Mouse (Mus musculus): Measurements from ENCODE around the gene Abcc8. TPM values are rescaled to one million over a fixed set of nuclear protein-coding genes. Genes with fewer than 3 reads are reported as not detected.

Gene Abcc8
- polyA plus RNA-seq, 1 experiment from 2014 or later, result 7.0 TPM

- no peaks in the 10 kb centered on the region for H3K36me3 ChIP-seq (ENCODE audit: control insufficient read depth, insufficient read depth, low read length)
- H3K27me3 ChIP-seq (ENCODE audit: control insufficient read depth, insufficient read depth, low read length), result no peaks in the 10 kb centered on the region
Observed at GRCm38 (mm10) chr7:46113435-46113834, 66.4 kb downstream of the Abcc8 start.

DNA sequence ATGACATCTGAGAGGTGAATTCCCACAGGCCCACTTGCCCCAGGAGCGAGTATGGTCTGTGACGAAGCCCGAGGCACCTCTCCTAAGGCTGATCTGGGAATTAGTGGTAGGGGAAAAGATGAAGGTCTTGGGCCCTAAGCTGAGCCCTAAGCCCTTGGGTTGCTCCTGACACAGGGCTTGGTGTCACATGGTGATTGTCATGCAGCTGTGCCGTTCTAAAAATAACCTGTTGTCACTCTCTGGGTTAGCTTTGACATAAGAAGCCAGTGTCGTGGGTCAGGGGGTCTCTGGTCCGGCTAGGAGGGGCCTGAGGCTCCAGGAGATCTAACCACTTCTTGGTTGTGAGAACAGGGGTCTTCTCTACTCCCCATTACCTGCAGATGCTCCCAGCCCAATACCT is 67.9 kb downstream of the Abcc8 start:
- no peak overlapping the region for H3K9ac ChIP-seq (replicated peaks; ENCODE audit: low read depth, low read length)
- no peak overlapping the region for H3K27ac ChIP-seq (ENCODE audit: low read length)
- H3K27me3 ChIP-seq (ENCODE audit: control insufficient read depth, insufficient read depth, low read length), result no peaks in the 10 kb centered on the region
- 71% methylated on average over 6 of the region's 6 CpGs for WGBS
- H3K4me1 ChIP-seq (ENCODE audit: control insufficient read depth, insufficient read depth, low read length), result 0 out of 2 replicates have a peak, but pooled peaks cover 7% of the 10 kb centered on the region
- H3K4me2 ChIP-seq (replicated peaks; ENCODE audit: low read depth, low read length), result no peak overlapping the region
- H3K4me3 ChIP-seq (ENCODE audit: low read depth, low read length), result no peak overlapping the region
- ATAC-seq (ENCODE audit: insufficient number of reproducible peaks, insufficient read depth, low FRiP score, low read depth), result no peak
- no peaks in the 10 kb centered on the region for H3K36me3 ChIP-seq (ENCODE audit: control insufficient read depth, insufficient read depth, low read length)
- H3K9me3 ChIP-seq (ENCODE audit: control insufficient read depth, low read depth, low read length), result no peaks in the 10 kb centered on the region

More at GRCm38 (mm10) chr7:46113435-46113834, 66.4 kb downstream of the Abcc8 start:
- Histone ChIP-seq H3K9ac (replicated peaks; ENCODE audit: low read depth, low read length) (no peak overlapping the region), H3K9me3 (ENCODE audit: control insufficient read depth, low read depth, low read length) (no peaks in the 10 kb centered on the region), H3K27ac (ENCODE audit: low read length) (no peak overlapping the region), H3K4me3 (ENCODE audit: low read depth, low read length) (no peak overlapping the region), H3K4me1 (ENCODE audit: control insufficient read depth, insufficient read depth, low read length) (0 out of 2 replicates have a peak, but pooled peaks cover 7% of the 10 kb centered on the region), H3K4me2 (replicated peaks; ENCODE audit: low read depth, low read length) (no peak overlapping the region)
- 50% methylated on average over 3 of the region's 3 CpGs for WGBS
- ATAC-seq (ENCODE audit: insufficient number of reproducible peaks, insufficient read depth, low FRiP score, low read depth), result no peak

- H3K4me2 ChIP-seq (replicated peaks; ENCODE audit: low read depth, low read length), result no peak overlapping the region
- H3K9me3 ChIP-seq (ENCODE audit: control insufficient read depth, low read depth, low read length), result no peaks in the 10 kb centered on the region
- 0 out of 2 replicates have a peak, but pooled peaks cover 6% of the 10 kb centered on the region for H3K4me1 ChIP-seq (ENCODE audit: control insufficient read depth, insufficient read depth, low read length)
- no peaks in the 10 kb centered on the region for H3K27me3 ChIP-seq (ENCODE audit: control insufficient read depth, insufficient read depth, low read length)
- WGBS, result 66% methylated on average over 15 of the region's 15 CpGs
- H3K27ac ChIP-seq (ENCODE audit: low read length), result no peak overlapping the region
- H3K4me3 ChIP-seq (ENCODE audit: low read depth, low read length), result no peak overlapping the region
- H3K9ac ChIP-seq (replicated peaks; ENCODE audit: low read depth, low read length), result no peak overlapping the region
- H3K36me3 ChIP-seq (ENCODE audit: control insufficient read depth, insufficient read depth, low read length), result no peaks in the 10 kb centered on the region
- ATAC-seq (ENCODE audit: insufficient number of reproducible peaks, insufficient read depth, low FRiP score, low read depth), result no peak
Observed at GRCm38 (mm10) chr7:46111212-46111817, 68.5 kb downstream of the Abcc8 start.

DNA sequence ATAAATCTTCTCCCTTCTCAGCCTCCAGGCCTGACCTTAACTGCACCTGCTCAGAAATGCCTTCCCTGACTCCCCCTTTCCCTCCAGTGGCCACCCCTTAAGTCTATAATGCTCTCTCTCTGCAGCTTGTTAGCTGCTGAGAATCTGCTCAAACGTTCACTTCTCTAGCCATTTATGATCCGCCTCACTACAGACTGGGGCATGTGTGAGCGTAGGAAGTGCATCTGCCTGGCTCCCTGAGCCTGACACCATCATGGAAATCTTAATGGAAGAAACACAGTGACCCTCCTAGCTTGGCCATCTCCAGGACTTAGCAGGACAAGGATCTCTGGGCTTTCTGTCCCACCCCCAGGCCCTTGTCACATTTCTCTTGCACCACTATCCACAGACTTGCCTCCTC is 69.8 kb downstream of the Abcc8 start:
- WGBS, result 70% methylated on average over 3 of the region's 3 CpGs
- Histone ChIP-seq H3K27me3 (ENCODE audit: control insufficient read depth, insufficient read depth, low read length) (no peaks in the 10 kb centered on the region), H3K4me3 (ENCODE audit: low read depth, low read length) (no peak overlapping the region), H3K9ac (replicated peaks; ENCODE audit: low read depth, low read length) (no peak overlapping the region), H3K36me3 (ENCODE audit: control insufficient read depth, insufficient read depth, low read length) (no peaks in the 10 kb centered on the region), H3K27ac (ENCODE audit: low read length) (no peak overlapping the region), H3K4me2 (replicated peaks; ENCODE audit: low read depth, low read length) (no peak overlapping the region), H3K4me1 (ENCODE audit: control insufficient read depth, insufficient read depth, low read length) (no peaks in the 10 kb centered on the region), H3K9me3 (ENCODE audit: control insufficient read depth, low read depth, low read length) (no peaks in the 10 kb centered on the region)
- no peak for ATAC-seq (ENCODE audit: insufficient number of reproducible peaks, insufficient read depth, low FRiP score, low read depth)

- WGBS, result 89% methylated on average over 7 of the region's 7 CpGs
- no peaks in the 10 kb centered on the region for H3K4me1 ChIP-seq (ENCODE audit: control insufficient read depth, insufficient read depth, low read length)
- no peak for ATAC-seq (ENCODE audit: insufficient number of reproducible peaks, insufficient read depth, low FRiP score, low read depth)
- no peak overlapping the region for H3K4me2 ChIP-seq (replicated peaks; ENCODE audit: low read depth, low read length)
- H3K9me3 ChIP-seq (ENCODE audit: control insufficient read depth, low read depth, low read length), result no peaks in the 10 kb centered on the region
- no peak overlapping the region for H3K9ac ChIP-seq (replicated peaks; ENCODE audit: low read depth, low read length)
- H3K27ac ChIP-seq (ENCODE audit: low read length), result no peak overlapping the region
- no peak overlapping the region for H3K4me3 ChIP-seq (ENCODE audit: low read depth, low read length)
- no peaks in the 10 kb centered on the region for H3K36me3 ChIP-seq (ENCODE audit: control insufficient read depth, insufficient read depth, low read length)
- no peaks in the 10 kb centered on the region for H3K27me3 ChIP-seq (ENCODE audit: control insufficient read depth, insufficient read depth, low read length)
Observed at GRCm38 (mm10) chr7:46105484-46105883, 74.3 kb downstream of the Abcc8 start.

DNA sequence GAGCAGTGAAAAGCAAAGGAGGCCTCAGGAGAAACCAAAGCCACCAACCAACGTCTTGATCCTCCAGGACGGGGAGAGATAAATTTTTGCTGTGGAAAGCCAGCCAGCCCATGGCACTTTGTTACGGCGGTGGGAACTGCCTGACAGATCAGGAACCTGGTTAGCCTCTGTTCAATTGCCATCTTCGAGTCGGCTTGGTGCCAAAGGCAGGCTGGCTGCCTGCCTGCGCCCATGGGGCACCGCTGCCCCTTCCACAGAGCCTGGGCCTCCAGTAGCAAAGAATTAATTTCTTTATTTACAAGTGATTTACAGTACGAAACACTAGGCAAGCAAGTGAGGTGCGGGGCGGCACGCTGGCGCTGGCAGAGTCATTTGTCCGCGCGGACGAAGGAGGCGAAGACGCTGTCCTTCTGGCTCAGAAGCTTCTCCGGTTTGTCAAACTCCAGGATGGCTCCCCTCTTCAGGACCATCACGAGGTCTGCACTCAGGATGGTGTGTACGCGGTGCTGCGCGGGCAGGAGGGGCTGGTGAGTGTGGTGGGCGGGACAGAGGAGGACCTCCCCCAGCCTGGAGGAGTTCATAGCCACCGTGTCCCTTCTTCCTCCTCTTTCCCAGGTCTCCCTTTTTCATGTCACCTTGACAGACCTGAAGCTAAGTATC is 75.4 kb downstream of the Abcc8 start:
- Histone ChIP-seq H3K4me3 (ENCODE audit: low read depth, low read length) (no peak overlapping the region), H3K27ac (ENCODE audit: low read length) (no peak overlapping the region), H3K9me3 (ENCODE audit: control insufficient read depth, low read depth, low read length) (no peaks in the 10 kb centered on the region), H3K4me1 (ENCODE audit: control insufficient read depth, insufficient read depth, low read length) (no peaks in the 10 kb centered on the region), H3K27me3 (ENCODE audit: control insufficient read depth, insufficient read depth, low read length) (no peaks in the 10 kb centered on the region), H3K9ac (replicated peaks; ENCODE audit: low read depth, low read length) (no peak overlapping the region), H3K4me2 (replicated peaks; ENCODE audit: low read depth, low read length) (no peak overlapping the region), H3K36me3 (ENCODE audit: control insufficient read depth, insufficient read depth, low read length) (no peaks in the 10 kb centered on the region)
- ATAC-seq (ENCODE audit: insufficient number of reproducible peaks, insufficient read depth, low FRiP score, low read depth), result no peak
- 76% methylated on average over 27 of the region's 27 CpGs for WGBS

DNA sequence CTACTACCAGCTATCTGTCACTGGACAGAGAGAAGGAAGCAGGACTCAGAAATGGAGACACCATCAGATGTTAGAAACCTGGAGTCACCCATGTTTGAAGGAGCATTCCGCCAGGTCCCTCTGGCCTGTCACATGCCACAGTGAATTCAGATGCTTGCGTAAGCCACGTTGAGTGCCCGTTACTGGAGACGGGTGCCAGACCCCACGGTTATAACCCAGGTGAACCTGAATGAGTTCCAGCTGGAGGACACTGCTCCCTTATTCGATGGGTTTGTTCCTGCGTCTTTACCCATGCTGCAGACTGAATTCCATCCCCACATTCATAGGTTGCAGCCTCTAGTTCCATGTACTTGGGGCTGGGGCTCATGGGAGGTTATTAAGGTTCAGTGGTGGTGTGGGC is 76.1 kb downstream of the Abcc8 start:
- no peak overlapping the region for H3K27ac ChIP-seq (ENCODE audit: low read length)
- H3K4me1 ChIP-seq (ENCODE audit: control insufficient read depth, insufficient read depth, low read length), result no peaks in the 10 kb centered on the region
- H3K4me2 ChIP-seq (replicated peaks; ENCODE audit: low read depth, low read length), result no peak overlapping the region
- H3K9me3 ChIP-seq (ENCODE audit: control insufficient read depth, low read depth, low read length), result no peaks in the 10 kb centered on the region
- H3K27me3 ChIP-seq (ENCODE audit: control insufficient read depth, insufficient read depth, low read length), result no peaks in the 10 kb centered on the region
- H3K9ac ChIP-seq (replicated peaks; ENCODE audit: low read depth, low read length), result no peak overlapping the region
- no peak for ATAC-seq (ENCODE audit: insufficient number of reproducible peaks, insufficient read depth, low FRiP score, low read depth)
- WGBS, result 87% methylated on average over 8 of the region's 8 CpGs
- H3K36me3 ChIP-seq (ENCODE audit: control insufficient read depth, insufficient read depth, low read length), result no peaks in the 10 kb centered on the region
- H3K4me3 ChIP-seq (ENCODE audit: low read depth, low read length), result no peak overlapping the region

- no peak overlapping the region for H3K4me2 ChIP-seq (replicated peaks; ENCODE audit: low read depth, low read length)
- H3K27ac ChIP-seq (ENCODE audit: low read length), result no peak overlapping the region
- H3K4me3 ChIP-seq (ENCODE audit: low read depth, low read length), result no peak overlapping the region
- H3K27me3 ChIP-seq (ENCODE audit: control insufficient read depth, insufficient read depth, low read length), result no peaks in the 10 kb centered on the region
- WGBS, result 80% methylated on average over 8 of the region's 8 CpGs
- no peak overlapping the region for H3K9ac ChIP-seq (replicated peaks; ENCODE audit: low read depth, low read length)
- no peak for ATAC-seq (ENCODE audit: insufficient number of reproducible peaks, insufficient read depth, low FRiP score, low read depth)
- H3K4me1 ChIP-seq (ENCODE audit: control insufficient read depth, insufficient read depth, low read length), result no peaks in the 10 kb centered on the region
- no peaks in the 10 kb centered on the region for H3K9me3 ChIP-seq (ENCODE audit: control insufficient read depth, low read depth, low read length)
- H3K36me3 ChIP-seq (ENCODE audit: control insufficient read depth, insufficient read depth, low read length), result no peaks in the 10 kb centered on the region
Observed at GRCm38 (mm10) chr7:46103075-46103591, 76.7 kb downstream of the Abcc8 start.

Measured in stomach, embryonic 14.5 days (tissue).